Mouse (Mus musculus) mature B cell (primary cell): ENCODE measurements around the gene Dnah11.
"Not testable (repeated sequence)": the region's sequence is repeated elsewhere in the genome, so short reads cannot be mapped to it uniquely, and the experiment has no call there.

Experiments used
- in situ Hi-C: fragments of 300-500 bp; cut with MboI; formaldehyde crosslinking; loops from 2 replicates; pipeline ENCODE4 v1.14.3; 2019

The Dnah11 gene

GRCm38 (mm10) chr12:117973712-117974111, 225.1 kb downstream of the Dnah11 start:
- in situ Hi-C loops: no loop called here

GRCm38 (mm10) chr12:117962698-117963097, 236.1 kb downstream of the Dnah11 start:
- in situ Hi-C loops: no loop called here

GRCm38 (mm10) chr12:117959213-117959612, 239.6 kb downstream of the Dnah11 start:
- in situ Hi-C loops: no loop called here

DNA sequence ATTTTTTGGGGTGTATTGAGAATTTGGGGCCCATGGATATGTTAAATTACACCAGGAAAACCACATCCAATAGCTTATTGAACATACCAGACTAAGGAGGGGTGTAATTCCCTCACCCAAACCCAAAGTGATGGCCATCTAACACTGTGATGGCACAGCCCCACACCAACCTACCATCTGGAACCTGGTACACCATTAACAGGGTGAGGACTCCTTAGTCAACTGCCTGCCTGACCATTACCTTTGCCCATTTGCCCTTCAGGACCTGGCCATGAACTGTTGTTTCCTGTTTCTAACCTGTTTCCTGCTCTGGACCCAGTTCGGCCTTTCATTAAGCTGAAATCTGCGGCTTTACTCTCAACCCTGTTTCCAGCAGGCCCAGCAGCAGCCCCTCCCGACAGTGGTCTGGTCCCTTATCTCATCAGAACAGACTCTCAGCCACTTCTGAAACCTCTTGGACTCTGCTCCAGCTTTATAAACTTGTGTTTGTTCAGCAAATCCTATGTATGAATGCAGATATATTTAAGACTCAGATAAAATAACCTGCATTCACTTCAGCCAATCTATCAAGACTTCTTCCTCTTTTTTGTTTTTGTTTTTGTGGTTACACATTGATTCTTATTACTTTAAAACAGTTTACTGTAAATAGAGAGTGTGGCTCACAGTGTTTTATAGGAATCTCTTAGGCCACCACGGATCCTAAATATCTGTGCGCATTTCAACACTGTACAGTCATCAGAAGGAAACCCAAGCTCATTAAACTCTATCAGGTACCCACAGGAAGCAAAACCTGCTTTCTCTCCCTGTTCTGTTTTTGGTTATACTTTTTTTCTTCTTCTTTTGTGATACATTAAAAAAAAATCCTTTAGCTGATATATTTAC, 251.8 kb downstream of the Dnah11 start:
- in situ Hi-C loops: no loop called here

GRCm38 (mm10) chr12:117941947-117942346, 256.9 kb downstream of the Dnah11 start:
- in situ Hi-C loops: no loop called here

GRCm38 (mm10) chr12:117938214-117938613, 260.6 kb downstream of the Dnah11 start:
- in situ Hi-C loops: no loop called here

- in situ Hi-C loops: no loop called here
Observed at GRCm38 (mm10) chr12:117932026-117932425, 266.8 kb downstream of the Dnah11 start.

GRCm38 (mm10) chr12:117929768-117930167, 269.1 kb downstream of the Dnah11 start:
- in situ Hi-C loops: no loop called here

DNA sequence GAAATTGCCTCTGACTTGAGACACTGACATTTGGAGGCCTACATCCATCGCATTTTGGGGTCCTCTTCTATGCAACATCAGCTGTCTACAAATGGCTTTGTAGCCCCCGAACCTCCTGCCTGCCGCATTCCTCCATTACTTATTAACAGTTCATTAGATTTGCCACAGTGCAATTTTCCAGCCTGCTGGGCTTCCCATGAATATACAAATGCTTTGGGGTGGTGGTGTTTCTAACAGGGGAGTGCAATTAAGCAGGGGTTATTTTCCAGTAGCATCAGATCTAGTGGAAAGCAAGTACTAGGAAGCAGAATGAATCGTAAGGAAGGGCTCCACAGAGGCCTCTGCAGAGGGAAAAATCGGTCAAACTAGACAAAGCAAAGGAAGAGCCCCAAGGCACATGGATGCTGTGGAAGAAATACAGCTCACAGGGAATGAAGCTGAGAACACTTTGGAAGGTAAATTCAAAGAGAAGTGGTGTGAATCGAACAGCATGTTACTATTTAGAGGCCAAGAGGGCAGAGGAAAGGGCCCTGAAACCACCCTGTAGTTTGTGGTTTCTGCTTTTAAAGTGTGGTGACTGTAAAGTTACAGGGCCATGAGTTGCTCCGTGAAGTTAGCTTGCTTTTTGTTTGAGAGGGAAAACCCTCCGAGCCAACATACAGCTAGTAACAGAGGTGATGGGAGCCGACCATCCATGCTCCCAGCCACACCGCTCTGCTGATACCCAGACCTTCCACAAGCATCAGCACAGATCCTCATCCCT, 282.8 kb downstream of the Dnah11 start:
- in situ Hi-C loops: no loop called here

DNA sequence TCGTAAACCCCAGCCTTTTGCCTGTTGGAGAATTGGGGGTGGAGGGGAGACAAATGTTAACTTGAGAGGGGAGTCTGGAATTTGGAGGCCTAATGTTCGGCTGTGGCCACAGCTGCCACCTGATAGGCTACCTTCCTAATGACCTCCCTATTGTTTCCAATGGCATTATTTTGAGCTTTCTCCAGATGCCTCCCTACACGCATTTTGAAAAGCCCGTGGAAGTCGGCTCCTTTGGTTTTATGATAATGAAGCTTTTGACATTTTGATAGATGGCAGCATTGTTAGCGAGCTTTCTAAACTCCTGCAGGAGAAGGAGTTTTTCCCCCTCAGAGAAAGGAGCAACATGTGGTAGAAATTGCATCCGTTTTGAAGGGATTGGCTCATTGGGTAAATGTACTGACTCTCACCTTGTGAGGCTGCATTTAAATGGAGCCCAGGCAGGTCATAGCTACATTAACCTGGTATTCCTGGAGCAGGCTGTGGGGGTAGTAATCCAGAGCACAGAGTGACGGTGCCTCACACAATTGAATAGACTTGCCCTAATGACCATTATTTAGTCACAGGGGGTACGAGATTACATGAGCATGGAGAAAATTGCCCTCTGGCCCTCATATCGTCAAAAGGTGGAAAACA, 284.1 kb downstream of the Dnah11 start:
- in situ Hi-C loops: no loop called here

- in situ Hi-C loops: no loop called here
Observed at GRCm38 (mm10) chr12:117911396-117911795, 287.4 kb downstream of the Dnah11 start.

GRCm38 (mm10) chr12:117905232-117905840, 293.5 kb downstream of the Dnah11 start:
- in situ Hi-C loops: not testable (repeated sequence)

- in situ Hi-C loops: no loop called here
Observed at GRCm38 (mm10) chr12:117903671-117904070, 295.2 kb downstream of the Dnah11 start.

DNA sequence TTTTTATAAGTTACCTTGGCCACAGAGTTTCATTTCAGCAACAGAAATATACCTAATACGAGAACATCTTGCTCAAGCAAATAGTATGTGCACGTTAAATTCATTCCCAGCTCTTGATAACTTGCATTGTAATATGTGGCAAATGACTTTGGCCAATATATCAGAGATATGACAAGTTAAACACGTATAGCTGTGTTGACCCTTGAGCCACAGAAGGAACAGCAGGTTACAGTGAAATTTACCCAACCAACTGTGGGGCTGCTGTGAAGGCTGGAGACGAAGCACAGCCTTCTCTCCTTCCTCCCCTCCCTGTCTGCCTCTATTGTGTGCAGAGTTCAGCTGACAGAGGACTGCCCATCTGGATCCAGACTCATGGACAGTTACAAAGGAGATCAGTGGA, 297.5 kb downstream of the Dnah11 start:
- in situ Hi-C loops: not testable (repeated sequence)

GRCm38 (mm10) chr12:117900798-117901197, 298.0 kb downstream of the Dnah11 start:
- in situ Hi-C loops: not testable (repeated sequence)

DNA sequence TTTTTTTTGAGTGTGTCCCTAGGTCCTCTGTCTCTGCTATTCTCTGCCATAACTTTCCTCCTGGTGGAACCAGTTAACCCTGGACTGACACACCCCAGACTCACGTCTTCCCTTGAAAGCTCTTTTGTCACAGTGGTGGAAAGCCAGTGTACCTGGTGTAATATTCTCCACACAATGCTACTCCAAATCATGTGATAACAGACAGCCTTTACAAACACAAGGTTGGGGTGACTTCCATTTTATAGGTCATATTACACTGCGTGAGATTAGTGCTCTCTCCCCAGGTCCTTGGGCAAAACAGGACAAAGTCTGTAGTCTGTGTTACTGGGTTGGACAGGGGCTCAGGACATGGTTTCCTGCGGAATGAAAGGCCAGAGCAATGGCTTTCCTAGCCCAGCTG, 311.4 kb downstream of the Dnah11 start:
- in situ Hi-C loops: no loop called here

DNA sequence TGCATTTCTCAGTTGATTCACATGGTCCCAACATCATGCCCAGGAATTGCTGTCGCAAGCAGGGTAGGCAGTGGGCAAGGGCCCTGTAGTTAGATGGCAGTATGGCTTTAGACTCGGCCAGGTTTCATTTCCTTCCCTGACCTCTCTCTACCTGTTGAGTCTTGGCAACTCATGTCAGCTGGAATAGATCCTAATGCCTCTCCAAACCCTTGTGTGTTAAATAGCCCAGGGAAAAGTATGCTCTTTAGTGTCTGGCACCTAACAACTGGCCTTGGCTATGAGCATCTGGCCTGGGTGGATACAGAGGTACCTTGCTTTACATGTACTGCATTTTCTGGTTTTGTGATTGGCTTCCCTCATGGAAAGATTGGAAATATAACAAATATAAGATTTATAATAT, 314.2 kb downstream of the Dnah11 start:
- in situ Hi-C loops: no loop called here

DNA sequence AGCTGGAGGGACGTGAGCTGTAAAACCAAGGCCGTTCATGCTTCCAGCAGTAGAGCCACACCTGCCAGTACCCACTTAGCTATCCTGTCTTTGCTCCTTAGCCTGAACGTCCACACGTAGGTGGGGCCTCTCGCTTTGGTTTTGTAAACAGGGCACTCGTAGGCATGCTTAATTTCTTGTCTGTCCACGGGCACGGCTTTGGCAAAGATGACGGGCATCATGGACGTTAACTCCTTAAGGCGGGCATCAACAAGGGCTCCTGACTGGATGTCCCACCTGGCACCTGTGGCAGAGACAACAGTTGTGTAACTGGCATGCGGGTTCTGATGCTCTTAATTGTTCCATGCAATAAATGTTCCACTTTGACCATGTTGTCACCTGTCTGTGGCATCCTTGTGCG, 320.5 kb downstream of the Dnah11 start:
- in situ Hi-C loops: no loop called here

DNA sequence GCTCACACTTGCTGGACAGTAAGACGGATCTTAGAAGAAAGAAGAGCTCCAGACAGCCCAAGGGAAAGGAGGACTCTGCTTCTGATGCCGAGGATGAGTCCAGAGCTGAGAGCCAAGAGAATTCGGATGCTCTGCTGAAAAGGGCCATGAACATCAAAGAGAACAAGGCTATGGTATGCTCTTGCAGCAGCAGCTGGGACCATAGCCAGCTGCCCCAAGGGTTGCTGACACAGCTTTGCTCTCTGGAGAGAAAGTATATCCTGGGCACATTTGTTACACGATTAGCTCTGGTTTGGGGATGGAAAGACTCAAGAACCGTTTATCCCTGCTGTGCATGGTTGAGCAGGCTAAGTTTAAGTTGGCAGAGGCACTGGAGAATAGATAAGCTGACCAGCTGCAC, 326.6 kb downstream of the Dnah11 start:
- in situ Hi-C loops: no loop called here

DNA sequence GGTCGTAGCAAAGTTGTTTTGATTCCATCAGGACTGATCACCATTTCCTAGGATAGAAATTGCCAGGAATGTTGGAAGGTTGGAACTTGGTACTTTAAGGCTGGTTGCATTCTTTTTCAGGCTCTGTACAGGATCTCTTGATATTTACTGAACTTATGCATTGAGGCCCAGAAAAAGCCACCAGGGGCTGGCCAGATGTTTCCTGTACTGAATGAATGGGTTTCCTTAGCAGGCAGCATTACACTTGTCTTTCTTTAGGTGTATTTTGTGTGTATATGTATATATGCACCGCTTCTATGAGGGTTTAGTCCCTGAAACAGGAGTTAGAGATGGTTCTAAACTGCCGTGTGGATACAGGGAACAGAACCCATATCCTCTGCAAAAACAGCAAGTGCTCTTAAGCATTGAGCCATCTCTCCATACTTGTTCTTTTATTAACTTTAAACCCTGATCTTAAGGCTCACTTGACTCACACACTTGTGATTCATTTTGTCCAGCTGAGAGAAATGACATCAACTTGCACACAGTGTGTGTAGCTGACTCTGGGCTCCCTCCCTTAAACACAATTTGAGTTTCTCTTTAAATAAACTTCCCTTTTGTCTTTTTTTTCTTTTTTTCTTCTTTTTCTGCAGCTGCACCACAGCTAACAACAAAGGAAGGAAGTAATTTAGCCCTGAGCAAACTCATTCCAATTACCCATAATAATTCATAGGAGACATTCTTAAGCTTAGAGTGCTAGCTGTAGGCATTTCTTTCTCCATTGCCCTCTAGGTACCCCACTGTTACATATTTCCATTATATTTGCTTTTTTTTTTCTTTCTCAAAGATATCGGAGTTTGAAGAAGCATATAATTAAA, 330.9 kb downstream of the Dnah11 start:
- in situ Hi-C loops: no loop called here

GRCm38 (mm10) chr12:117862655-117863054, 336.2 kb downstream of the Dnah11 start:
- in situ Hi-C loops: no loop called here
